ENCODE assay signal across 8 mouse cellular contexts in the genomic region with DNA sequence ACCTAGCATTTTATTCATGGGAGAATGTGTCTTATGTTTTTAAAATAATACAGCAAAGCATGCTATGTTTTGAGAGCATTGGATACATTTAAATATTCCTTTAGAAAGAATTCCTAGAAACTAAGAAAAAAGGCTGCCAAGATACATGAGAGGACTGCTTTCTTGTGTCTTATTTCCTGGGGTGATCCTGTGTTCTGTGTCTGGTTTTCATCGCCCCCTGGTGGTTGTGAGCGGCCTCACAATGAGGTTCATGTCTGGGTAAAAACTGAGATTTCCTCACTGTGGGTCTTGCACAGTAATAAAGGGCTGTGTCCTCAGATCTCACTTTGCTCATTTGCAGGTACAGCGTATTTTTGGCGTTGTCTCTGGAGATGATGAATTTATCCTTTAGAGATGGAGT.
DNase-seq lines count a peak whose midpoint lies in the region; TF ChIP-seq lines count a peak whose summit lies in the region.
"Not testable (repeated sequence)": the region's sequence is repeated elsewhere in the genome, so short reads cannot be mapped to it uniquely, and the experiment has no call there.

No protein-coding gene starts in this region.

- H3K4me3 ChIP-seq in MEL (ENCODE audit: control insufficient read depth in 1 of 2, insufficient read depth in 1 of 2, low read depth in 2 of 2, low read length in 2 of 2); hindbrain, embryonic 10.5 days; layer of hippocampus, adult 2 months: not testable (repeated sequence)

- WGBS in hindbrain, embryonic 10.5 days = 18% methylated on average over 4 of the region's 4 CpGs

- not testable (repeated sequence) for TF ChIP-seq POLR2A in MEL (IDR thresholded peaks at IDR 0.05; ENCODE audit: control insufficient read depth in 1 of 2, insufficient read depth in 1 of 2, low read depth in 1 of 2, low read length in 2 of 2, poor library complexity in 1 of 2)

- H3K36me3 ChIP-seq in MEL (ENCODE audit: control insufficient read depth in 1 of 2, insufficient read depth in 2 of 2, low read length in 2 of 2); hindbrain, embryonic 10.5 days: not testable (repeated sequence)

- H3K4me1 ChIP-seq in MEL (ENCODE audit: control insufficient read depth in 1 of 2, insufficient read depth in 2 of 2, low read length in 2 of 2); hindbrain, embryonic 10.5 days (replicated peaks): not testable (repeated sequence)

- TF ChIP-seq EP300 in MEL (IDR thresholded peaks at IDR 0.05; ENCODE audit: low read depth in 1 of 2, low read length in 2 of 2) = not testable (repeated sequence)

- not testable (repeated sequence) for H3K27ac ChIP-seq in MEL (ENCODE audit: control insufficient read depth, low read depth, low read length); hindbrain, embryonic 10.5 days; layer of hippocampus, adult 2 months

- not testable (repeated sequence) for H3K9me3 ChIP-seq in MEL (replicated peaks; ENCODE audit: insufficient read depth, low read length)
- peaks cover 15% of the 10 kb centered on the region; the same call in 1 of the 2 replicates for H3K9me3 ChIP-seq in hindbrain, embryonic 10.5 days

- TF ChIP-seq RAD21 in MEL (IDR thresholded peaks at IDR 0.05; ENCODE audit: low read depth, low read length) = peak; percentile 6

- TF ChIP-seq CTCF in MEL (IDR thresholded peaks at IDR 0.05 in 2 of 3, conservative IDR thresholded peaks at IDR 0.05 in 1 of 3; ENCODE audit: control insufficient read depth in 1 of 3, insufficient read depth in 1 of 3, low read depth in 2 of 3, low read length in 3 of 3, poor library complexity in 1 of 3, severe bottlenecking in 1 of 3) = peak; percentile 37 to 56 (median 39)
- TF ChIP-seq CTCF in layer of hippocampus, adult 2 months (conservative IDR thresholded peaks at IDR 0.05) = peak; percentile 55

- H3K27me3 ChIP-seq in MEL (ENCODE audit: control insufficient read depth in 1 of 2, insufficient read depth in 2 of 2, low read length in 2 of 2); hindbrain, embryonic 10.5 days (ENCODE audit: insufficient read depth, poor library complexity, severe bottlenecking): not testable (repeated sequence)

- not testable (repeated sequence) for H3K9ac ChIP-seq in MEL (ENCODE audit: control insufficient read depth, low read depth, low read length, poor library complexity, severe bottlenecking)

- H3K79me2 ChIP-seq in MEL (ENCODE audit: control insufficient read depth, insufficient read depth, low read length, poor library complexity) = not testable (repeated sequence)

- DNase-seq in MEL (ENCODE audit: low read depth, low spot score) = peak; percentile 64
- peak; percentile 63 to 70 for DNase-seq in adrenal gland, postnatal 4 days (ENCODE audit: low spot score in 2 of 2)
- DNase-seq in embryo, embryonic 9.5 days (ENCODE audit: extremely low spot score) = peak; percentile 4
- peak; percentile 4 for DNase-seq in hindbrain, embryonic 10.5 days (ENCODE audit: low spot score)
- peak in 1 of 2 experiments; percentile 19 for DNase-seq in layer of hippocampus, adult 2 months (ENCODE audit: low spot score in 2 of 2)
- DNase-seq in lung, postnatal 25 days (ENCODE audit: low spot score) = peak; percentile 44
- DNase-seq in right cerebral cortex, postnatal 14 days = peak; percentile 55
- peak; percentile 83 to 89 for DNase-seq in thymus, postnatal 36 days

TF ChIP-seq in MEL, 35 proteins besides CTCF, POLR2A, EP300 and RAD21:
- peak; percentile 31 for TF ChIP-seq SMC3 (IDR thresholded peaks at IDR 0.05; ENCODE audit: low read depth, low read length)
TF ChIP-seq in MEL: peak in this region for 1; not testable (repeated sequence) for 34.
